Mouse (Mus musculus) kidney, postnatal 0 days (tissue): ENCODE measurements around the gene Nucb1. TPM values are rescaled to one million over a fixed set of nuclear protein-coding genes. Genes with fewer than 3 reads are reported as not detected.
"Not testable (repeated sequence)": the region's sequence is repeated elsewhere in the genome, so short reads cannot be mapped to it uniquely, and the experiment has no call there.

Experiments used
- ATAC-seq: fragments of 200-750 bp; cut with Nextera tagmentation; replicated peaks from 2 replicates; pipeline ENCODE4 v1.8.0; 2017; ENCODE audit warnings: low read depth, moderate number of reproducible peaks, moderate TSS enrichment, moderate library complexity; ENCODE audit not compliant: low FRiP score
- DNase-seq: peaks from one replicate; pipeline ENCODE4 v3.0.0-alpha.2; 2016; ENCODE audit warnings: low spot score
- H3K27ac ChIP-seq: fragments of 300-500 bp; sonication (generic); 2 replicates; pipeline ENCODE4 v1.5.1; 2014; ENCODE audit warnings: mild to moderate bottlenecking
- H3K27me3 ChIP-seq: fragments of 300-500 bp; sonication (generic); 2 replicates; pipeline ENCODE4 v1.6.1; 2014; ENCODE audit warnings: low read length, mixed read lengths; ENCODE audit not compliant: insufficient read depth
- H3K36me3 ChIP-seq: fragments of 300-500 bp; sonication (generic); 2 replicates; pipeline ENCODE4 v1.6.1; 2014; ENCODE audit warnings: low read length, mixed read lengths; ENCODE audit not compliant: insufficient read depth
- H3K4me1 ChIP-seq: fragments of 300-500 bp; sonication (generic); replicated peaks from 2 replicates; pipeline ENCODE4 v1.6.1; 2014; ENCODE audit warnings: antibody characterized with exemption, low read length, mixed read lengths; ENCODE audit not compliant: insufficient read depth
- H3K4me2 ChIP-seq: fragments of 300-500 bp; sonication (generic); 2 replicates; pipeline ENCODE4 v1.6.1; 2014; ENCODE audit warnings: mild to moderate bottlenecking, low read length, moderate library complexity, mixed read lengths
- H3K4me3 ChIP-seq: fragments of 300-500 bp; sonication (generic); replicated peaks from 2 replicates; pipeline ENCODE4 v1.5.1; 2014; ENCODE audit warnings: low read depth, low read length
- H3K9ac ChIP-seq: fragments of 300-500 bp; sonication (generic); 2 replicates; pipeline ENCODE4 v1.6.1; 2014; ENCODE audit warnings: low read depth, low read length
- H3K9me3 ChIP-seq: fragments of 300-500 bp; sonication (generic); replicated peaks from 2 replicates; pipeline ENCODE4 v1.6.1; 2016; ENCODE audit warnings: low read length, inconsistent platforms, mixed read lengths
- CTCF ChIP-seq: IDR thresholded peaks from 2 replicates; pipeline ENCODE4 v1.5.1; 2016; ENCODE audit warnings: antibody characterized with exemption, low read depth, mild to moderate bottlenecking, moderate library complexity
- WGBS: fragments of 180-500 bp; shearing (Covaris S2); extraction: QIAGEN DNeasy Blood & Tissue Kit; methylation state at CpG from one replicate; pipeline ENCODE4 v1.1.7; 2014; 5-methylcytosine and 5-hydroxymethylcytosine counted together
- polyA plus RNA-seq: library from polyadenylated mRNA; unstranded; fragments of >200 nt; fragmentation: Nextera tagmentation; extraction: Ambion mirVana; gene quantifications from 2 replicates; pipeline ENCODE4 v1.2.1, GENCODE M21; 2015

Gene Nucb1
- polyA plus RNA-seq, 1 experiment from 2014 or later: 246 TPM

GRCm38 (mm10) chr7:45481374-45481927 is 28.8 kb downstream of the Nucb1 start, which contains the start of gene Tulp2:
TSS of gene Tulp2 (plus strand) at chr7:45481877.
- 52% methylated on average over 15 of the region's 15 CpGs for WGBS
- ATAC-seq: peak; percentile 69

GRCm38 (mm10) chr7:45480310-45480709 is 29.9 kb downstream of the Nucb1 start:
- H3K4me2 ChIP-seq, H3K27ac ChIP-seq, DNase-seq, H3K27me3 ChIP-seq, H3K36me3 ChIP-seq, H3K9ac ChIP-seq, H3K4me1 ChIP-seq, H3K4me3 ChIP-seq, H3K9me3 ChIP-seq, ATAC-seq: not testable (repeated sequence)
- 79% methylated on average over 3 of the region's 4 CpGs for WGBS

More at GRCm38 (mm10) chr7:45481374-45481927, 28.8 kb downstream of the Nucb1 start, which contains the start of gene Tulp2:
- H3K36me3 ChIP-seq: no peaks in the 10 kb centered on the region
- peak; percentile 81 for DNase-seq
- no peak for TF ChIP-seq CTCF
- no peak within 1 kb of the TSS for H3K4me3 ChIP-seq
- H3K4me2 ChIP-seq: no peak within 1 kb of the TSS
- H3K4me1 ChIP-seq: no peaks in the 10 kb centered on the region
- H3K27me3 ChIP-seq: no peaks in the 10 kb centered on the region
- no peak within 1 kb of the TSS for H3K27ac ChIP-seq
- no peak within 1 kb of the TSS for H3K9ac ChIP-seq
- H3K9me3 ChIP-seq: no peaks in the 10 kb centered on the region

- TF ChIP-seq CTCF: no peak
- Histone ChIP-seq H3K4me2 (no peak overlapping the region), H3K9ac (no peak overlapping the region), H3K27me3 (no peaks in the 10 kb centered on the region), H3K36me3 (no peaks in the 10 kb centered on the region), H3K4me3 (no peak overlapping the region), H3K27ac (no peak overlapping the region), H3K4me1 (no peaks in the 10 kb centered on the region), H3K9me3 (no peaks in the 10 kb centered on the region)
- DNase-seq (no peak), ATAC-seq (no peak)
- WGBS: 95% methylated on average over 7 of the region's 7 CpGs
Measured at GRCm38 (mm10) chr7:45478774-45479173, 31.4 kb downstream of the Nucb1 start.

GRCm38 (mm10) chr7:45477003-45477402 is 33.2 kb downstream of the Nucb1 start:
- Histone ChIP-seq H3K9me3 (no peaks in the 10 kb centered on the region), H3K4me3 (no peak overlapping the region), H3K9ac (no peak overlapping the region), H3K36me3 (no peaks in the 10 kb centered on the region), H3K27me3 (no peaks in the 10 kb centered on the region), H3K27ac (no peak overlapping the region; the same call in 1 of the 2 replicates), H3K4me2 (no peak overlapping the region; the same call in 1 of the 2 replicates), H3K4me1 (no peaks in the 10 kb centered on the region)
- TF ChIP-seq CTCF: peak; percentile 90
- 5% methylated on average over 3 of the region's 3 CpGs for WGBS
- DNase-seq: peak; percentile 83
- no peak; the same call in 1 of the 2 replicates for ATAC-seq

GRCm38 (mm10) chr7:45476453-45476852 is 33.8 kb downstream of the Nucb1 start:
- 24% methylated on average over 1 of the region's 1 CpGs for WGBS
- DNase-seq: no peak
- no peaks in the 10 kb centered on the region for H3K27me3 ChIP-seq
- no peak for ATAC-seq
- no peaks in the 10 kb centered on the region for H3K36me3 ChIP-seq
- no peak for TF ChIP-seq CTCF
- no peak overlapping the region for H3K9ac ChIP-seq
- no peaks in the 10 kb centered on the region for H3K9me3 ChIP-seq
- no peak overlapping the region for H3K27ac ChIP-seq
- no peak overlapping the region for H3K4me3 ChIP-seq
- no peak overlapping the region for H3K4me2 ChIP-seq
- H3K4me1 ChIP-seq: no peaks in the 10 kb centered on the region

GRCm38 (mm10) chr7:45475291-45475969 is 34.8 kb downstream of the Nucb1 start:
- H3K36me3 ChIP-seq: no peaks in the 10 kb centered on the region
- H3K4me3 ChIP-seq: 0 out of 2 replicates have a peak overlapping the region, but pooled peaks have one; percentile 21
- peak overlapping the region; percentile 49 for H3K4me2 ChIP-seq
- DNase-seq (peak; percentile 71), ATAC-seq (no peak)
- no peaks in the 10 kb centered on the region for H3K27me3 ChIP-seq
- peak overlapping the region; percentile 41; the same call in 1 of the 2 replicates for H3K9ac ChIP-seq
- no peak overlapping the region for H3K27ac ChIP-seq
- no peaks in the 10 kb centered on the region for H3K4me1 ChIP-seq
- TF ChIP-seq CTCF: no peak
- WGBS: 67% methylated on average over 16 of the region's 16 CpGs
- no peaks in the 10 kb centered on the region for H3K9me3 ChIP-seq
